Mouse (Mus musculus) left cerebral cortex, adult 2 months (tissue): ENCODE results near the gene Ubap1. TPM values are rescaled to one million over a fixed set of nuclear protein-coding genes. Genes with fewer than 3 reads are reported as not detected.

ENCODE experiments used
- DNase-seq, 2 experiments: peaks; one replicate each; pipeline ENCODE4 v3.0.0; 2021 to 2022; ENCODE audit warnings: low spot score in 2 of 2, mixed read lengths in 1 of 2; ENCODE audit errors: extremely low spot score in 1 of 2
- H3K27ac ChIP-seq: fragments of 200-600 bp; 2 replicates; pipeline ENCODE4 v1.8.1; 2022
- H3K4me3 ChIP-seq: fragments of 200-600 bp; 2 replicates; pipeline ENCODE4 v1.8.1; 2022
- CTCF ChIP-seq: fragments of 200-600 bp; IDR thresholded peaks from 2 replicates; pipeline ENCODE4 v1.8.1; 2022; ENCODE audit warnings: antibody characterized with exemption, mild to moderate bottlenecking, moderate library complexity
- intact Hi-C: fragments of 180-260 bp; cut with DNase I; formaldehyde crosslinking; loops from one replicate; pipeline ENCODE4 v1.15.1; 2025
- total RNA-seq, 2 experiments: library from RNA; stranded (reverse); gene quantifications; 2 replicates each; pipeline ENCODE4 v1.2.3; 2021

Gene Ubap1
- total RNA-seq, 2 experiments from 2014 or later = 47.7 to 49.0 TPM

GRCm38 (mm10) chr4:41361059-41361458 is 12.3 kb downstream of the Ubap1 start:
- intact Hi-C loops = no loop called here
- no peak for TF ChIP-seq CTCF
- Histone ChIP-seq H3K4me3 (no peak overlapping the region), H3K27ac (no peak overlapping the region)
- DNase-seq = no peak

- no peak for TF ChIP-seq CTCF
These were observed 19.4 kb downstream of the Ubap1 start for GRCm38 (mm10) chr4:41368198-41368597.

DNA sequence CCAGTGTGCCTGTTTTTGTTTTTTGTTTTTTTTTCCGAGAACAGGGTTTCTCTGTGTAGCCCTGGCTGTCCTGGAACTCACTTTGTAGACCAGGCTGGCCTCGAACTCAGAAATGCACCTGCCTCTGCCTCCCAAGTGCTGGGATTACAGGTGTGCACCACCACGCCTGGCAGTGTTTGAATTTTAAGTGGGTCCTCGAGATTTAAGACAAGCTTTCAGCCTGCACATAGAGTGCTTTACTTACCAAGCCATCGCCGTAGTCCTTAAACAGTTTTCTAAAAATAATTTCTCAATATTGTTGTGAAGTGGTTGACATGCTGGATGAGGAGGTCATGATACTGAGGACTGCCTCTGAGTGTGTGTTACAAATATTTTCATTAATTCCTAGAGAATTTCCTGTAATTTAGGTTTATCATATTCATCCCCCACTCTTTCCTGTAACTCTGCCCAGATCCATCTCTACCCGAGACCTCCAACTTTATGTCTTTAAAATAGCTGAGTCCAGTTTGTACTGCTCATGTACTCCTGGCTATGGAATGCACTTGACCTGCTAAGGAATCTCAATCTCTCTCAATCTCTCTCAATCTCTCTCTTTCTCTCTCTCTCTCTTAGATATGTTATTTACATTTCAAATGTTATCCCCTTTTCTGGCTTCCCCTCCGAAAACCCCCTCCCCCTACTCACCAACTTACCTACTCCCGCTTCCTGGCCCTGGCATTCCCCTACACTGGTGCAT is 21.1 kb downstream of the Ubap1 start:
- no peak for TF ChIP-seq CTCF
- Histone ChIP-seq H3K4me3 (no peak overlapping the region), H3K27ac (no peak overlapping the region)
- no peak for DNase-seq
- intact Hi-C loops = no loop called here

More at GRCm38 (mm10) chr4:41368198-41368597, 19.4 kb downstream of the Ubap1 start:
- no peak overlapping the region for H3K27ac ChIP-seq
- DNase-seq = no peak
- intact Hi-C loops = no loop called here
- H3K4me3 ChIP-seq = no peak overlapping the region

DNA sequence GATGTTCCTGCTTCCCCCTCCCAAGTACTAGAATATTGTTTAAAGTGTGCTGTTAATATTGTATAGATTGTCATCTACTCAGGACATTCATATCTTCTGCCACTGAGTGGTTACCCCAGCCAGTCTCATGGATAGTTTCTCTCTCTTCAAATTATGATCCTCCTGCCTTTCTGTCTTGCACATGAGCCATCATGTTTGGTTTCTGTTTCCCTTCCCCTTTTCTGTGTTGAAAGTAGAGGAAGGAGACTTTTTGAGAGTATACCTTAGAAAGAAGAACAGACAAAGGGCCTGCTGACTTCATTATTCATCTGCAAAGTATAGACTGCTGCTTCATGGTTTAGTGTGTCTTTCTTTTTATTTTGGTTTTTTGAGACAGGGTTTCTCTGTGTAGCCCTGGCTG is 28.8 kb downstream of the Ubap1 start:
- H3K4me3 ChIP-seq = no peak overlapping the region
- no peak for TF ChIP-seq CTCF
- intact Hi-C loops = no loop called here
- no peak overlapping the region for H3K27ac ChIP-seq
- no peak for DNase-seq

DNA sequence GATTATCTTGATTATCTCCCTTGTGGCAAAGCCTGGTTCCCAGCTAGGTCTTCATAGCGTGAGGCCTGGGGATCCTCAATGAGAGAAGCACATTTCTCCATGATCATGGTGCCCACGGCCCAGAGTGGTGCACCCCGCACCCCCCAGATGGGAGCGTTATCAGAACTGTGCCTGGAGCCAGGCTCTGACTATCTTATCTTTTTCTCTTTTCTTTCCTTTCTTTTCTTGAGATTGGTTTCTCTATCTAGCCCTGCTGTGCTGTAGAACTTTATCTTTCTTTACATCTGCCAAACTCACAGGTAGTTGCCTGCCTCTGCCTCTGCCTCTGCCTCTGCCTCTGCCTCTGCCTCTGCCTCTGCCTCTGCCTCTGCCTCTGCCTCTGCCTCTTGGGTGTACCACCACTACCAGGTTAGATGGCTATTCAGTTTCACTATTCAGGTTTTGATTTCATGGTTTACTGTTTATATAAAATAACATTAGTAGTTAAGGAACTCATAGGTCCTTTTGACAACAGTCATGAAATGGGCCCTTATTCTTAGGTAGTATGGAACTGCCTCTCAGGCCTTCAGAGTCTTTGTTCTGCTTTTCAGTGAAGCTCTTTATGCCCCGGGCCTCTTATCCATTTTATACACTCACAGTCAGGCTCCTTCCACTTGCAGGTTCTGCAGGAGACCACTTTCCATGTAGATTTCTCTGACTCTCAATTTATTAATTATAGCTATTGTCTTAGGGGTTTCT is 32.6 kb downstream of the Ubap1 start:
- intact Hi-C loops = loop anchor here (5.0 kb wide), 1 partner anchor 249 kb away; no protein-coding TSS in a partner anchor
- Histone ChIP-seq H3K4me3 (no peak overlapping the region), H3K27ac (no peak overlapping the region)
- TF ChIP-seq CTCF = no peak
- DNase-seq = no peak

DNA sequence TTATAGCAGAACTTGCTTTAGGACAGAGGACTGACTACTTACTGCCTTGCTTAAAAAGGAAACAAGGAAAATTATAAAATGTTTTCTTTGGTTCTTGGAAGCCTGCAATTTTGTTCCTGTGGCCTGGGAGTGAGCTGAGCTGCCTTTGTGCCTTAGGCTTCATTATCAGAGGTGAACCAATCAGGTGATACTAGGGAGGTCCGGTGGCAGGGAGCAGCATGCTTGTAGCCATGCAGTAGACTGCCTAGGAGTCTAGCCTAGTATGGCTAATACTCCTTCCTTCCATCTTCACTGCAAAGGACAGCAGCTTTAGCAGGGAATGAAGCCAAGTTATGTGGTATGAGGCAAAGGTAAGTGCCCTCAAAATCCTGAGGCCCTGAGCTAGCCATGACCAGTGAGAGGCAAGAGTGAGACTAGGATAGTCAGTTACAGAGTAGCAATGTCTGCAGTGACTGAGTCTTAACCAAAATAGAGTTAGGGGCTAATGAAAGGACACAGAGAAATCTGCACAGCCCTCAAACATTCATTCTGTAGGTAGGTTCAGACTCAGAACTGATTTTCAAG is 37.7 kb downstream of the Ubap1 start:
- no peak overlapping the region for H3K4me3 ChIP-seq
- no peak for TF ChIP-seq CTCF
- intact Hi-C loops = no loop called here
- no peak for DNase-seq
- H3K27ac ChIP-seq = no peak overlapping the region

GRCm38 (mm10) chr4:41387755-41388469 is 39.1 kb downstream of the Ubap1 start:
- TF ChIP-seq CTCF = no peak
- Histone ChIP-seq H3K4me3 (no peak overlapping the region), H3K27ac (no peak overlapping the region)
- intact Hi-C loops = no loop called here
- DNase-seq = no peak

- DNase-seq = no peak
- intact Hi-C loops = no loop called here
- H3K4me3 ChIP-seq = no peak overlapping the region
- H3K27ac ChIP-seq = no peak overlapping the region
- TF ChIP-seq CTCF = no peak
These were observed 39.8 kb downstream of the Ubap1 start for GRCm38 (mm10) chr4:41388616-41389015.

- no peak for TF ChIP-seq CTCF
- Histone ChIP-seq H3K27ac (no peak overlapping the region), H3K4me3 (no peak overlapping the region)
- intact Hi-C loops = no loop called here
- DNase-seq = no peak
These were observed 40.4 kb downstream of the Ubap1 start for GRCm38 (mm10) chr4:41389240-41389639.

DNA sequence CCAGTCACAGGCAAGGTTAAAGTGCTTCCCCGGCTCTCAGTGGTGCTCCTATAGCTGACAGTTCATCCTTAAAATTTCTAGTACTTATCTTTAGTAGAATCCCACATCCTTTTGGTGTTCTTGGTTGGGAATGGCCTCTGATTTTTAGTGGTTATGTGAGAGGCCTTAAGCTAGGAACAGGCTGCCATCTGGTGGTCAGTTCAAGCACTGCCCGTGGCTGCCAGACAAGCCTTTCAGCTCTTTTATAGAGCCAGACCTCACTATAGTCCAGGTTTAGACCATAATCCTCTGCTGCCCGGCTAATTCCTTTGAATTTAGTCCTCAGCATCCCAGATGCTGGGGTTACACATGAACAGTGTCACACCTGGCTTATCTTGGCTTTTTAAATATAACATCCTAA is 41.3 kb downstream of the Ubap1 start:
- H3K27ac ChIP-seq = no peak overlapping the region
- TF ChIP-seq CTCF = peak; percentile 99
- intact Hi-C loops = loop anchor here (2.0 to 10.0 kb wide), 2 partner anchors 75 to 335 kb away; partner anchors contain the start of gene Dcaf12
- DNase-seq = peak; percentile 76 to 80
- no peak overlapping the region for H3K4me3 ChIP-seq

DNA sequence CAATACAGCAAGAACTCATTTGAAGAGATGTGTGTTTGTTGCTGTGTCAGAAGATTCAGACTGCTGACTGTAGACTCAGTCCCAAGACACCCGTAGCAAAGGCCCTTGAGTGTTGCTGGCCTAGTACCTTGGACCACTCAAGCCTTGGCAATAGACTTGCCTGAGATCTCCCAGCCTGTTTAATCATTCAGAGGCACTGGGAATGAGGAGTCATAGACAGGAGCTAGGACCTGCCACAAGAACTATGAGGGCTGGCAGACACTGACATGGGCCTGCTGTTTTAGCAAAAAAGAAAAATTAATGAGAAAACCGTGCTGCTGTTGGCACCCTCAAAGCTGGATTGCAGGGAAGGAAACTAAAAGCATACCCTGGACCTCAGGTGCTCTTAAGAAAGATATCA is 42.2 kb downstream of the Ubap1 start:
- H3K27ac ChIP-seq = no peak overlapping the region
- no peak for TF ChIP-seq CTCF
- intact Hi-C loops = loop anchor here (2.0 to 10.0 kb wide), 2 partner anchors 76 to 336 kb away; partner anchors contain the start of gene Dcaf12
- DNase-seq = no peak
- H3K4me3 ChIP-seq = no peak overlapping the region
